Mouse (Mus musculus) MEL (cell line): Measurements from ENCODE around the gene Bnip2. TPM values are rescaled to one million over a fixed set of nuclear protein-coding genes. Genes with fewer than 3 reads are reported as not detected.
"Not testable (repeated sequence)": the region's sequence is repeated elsewhere in the genome, so short reads cannot be mapped to it uniquely, and the experiment has no call there.

Experiments used
- DNase-seq: peaks from one replicate; pipeline ENCODE4 v3.0.0; 2011; ENCODE audit warnings: low read depth, low spot score
- H3K27ac ChIP-seq: 2 replicates; pipeline ENCODE4 v1.5.1; 2012; ENCODE audit warnings: low read depth, mild to moderate bottlenecking, control low read depth, low read length, moderate library complexity; ENCODE audit not compliant: control insufficient read depth
- H3K27me3 ChIP-seq, 2 experiments: fragments of 150-350 bp in 1 of 2; sonication (generic) in 1 of 2; 2 replicates each; pipeline ENCODE4 v1.6.1; 2012; ENCODE audit warnings: low read length in 2 of 2, mild to moderate bottlenecking in 2 of 2, improper control_type of control experiment in 1 of 2, moderate library complexity in 1 of 2; ENCODE audit not compliant: insufficient read depth in 2 of 2, control insufficient read depth in 1 of 2
- H3K36me3 ChIP-seq, 2 experiments: 2 replicates each; pipeline ENCODE4 v1.6.1; 2012 to 2014; ENCODE audit warnings: low read length in 2 of 2, improper control_type of control experiment in 1 of 2, inconsistent platforms in 1 of 2, mild to moderate bottlenecking in 1 of 2; ENCODE audit not compliant: insufficient read depth in 2 of 2, control insufficient read depth in 1 of 2
- H3K4me1 ChIP-seq, 2 experiments: fragments of 150-350 bp in 1 of 2; sonication (generic) in 1 of 2; 2 replicates each; pipeline ENCODE4 v1.6.1; 2012; ENCODE audit warnings: low read length in 2 of 2, improper control_type of control experiment in 1 of 2, mild to moderate bottlenecking in 1 of 2; ENCODE audit not compliant: insufficient read depth in 2 of 2, control insufficient read depth in 1 of 2
- H3K4me3 ChIP-seq, 2 experiments: fragments of 150-350 bp in 1 of 2; sonication (generic) in 1 of 2; 2 replicates each; pipeline ENCODE4 v1.5.1; 2012; ENCODE audit warnings: low read depth in 2 of 2, low read length in 2 of 2, mild to moderate bottlenecking in 2 of 2, moderate library complexity in 2 of 2, control low read depth in 1 of 2, improper control_type of control experiment in 1 of 2; ENCODE audit not compliant: control insufficient read depth in 1 of 2, insufficient read depth in 1 of 2
- H3K79me2 ChIP-seq: 2 replicates; pipeline ENCODE4 v1.6.1; 2012; ENCODE audit warnings: mild to moderate bottlenecking, low read length, moderate library complexity; ENCODE audit not compliant: control insufficient read depth, poor library complexity, insufficient read depth
- H3K9ac ChIP-seq: 2 replicates; pipeline ENCODE4 v1.6.1; 2012; ENCODE audit warnings: low read depth, mild to moderate bottlenecking, control low read depth, low read length, moderate library complexity; ENCODE audit not compliant: control insufficient read depth, poor library complexity, severe bottlenecking
- H3K9me3 ChIP-seq: fragments of 150-350 bp; sonication (generic); replicated peaks from 2 replicates; pipeline ENCODE4 v1.6.1; 2012; ENCODE audit warnings: mild to moderate bottlenecking, low read length, improper control_type of control experiment, moderate library complexity; ENCODE audit not compliant: insufficient read depth
- E2F4 ChIP-seq: IDR thresholded peaks from 2 replicates; pipeline ENCODE4 v1.6.1; 2011; ENCODE audit warnings: low read depth, low read length, improper control_type of control experiment, borderline replicate concordance
- EP300 ChIP-seq, 2 experiments: IDR thresholded peaks; 2 replicates each; pipeline ENCODE4 v1.6.1; 2011; ENCODE audit warnings: improper control_type of control experiment in 2 of 2, low read length in 2 of 2, low read depth in 1 of 2, mild to moderate bottlenecking in 1 of 2
- ETS1 ChIP-seq: IDR thresholded peaks from 2 replicates; pipeline ENCODE4 v1.6.1; 2012; ENCODE audit warnings: low read depth, mild to moderate bottlenecking, inconsistent platforms, low read length, improper control_type of control experiment, moderate library complexity
- GATA1 ChIP-seq: IDR thresholded peaks from 2 replicates; pipeline ENCODE4 v1.6.1; 2011; ENCODE audit warnings: low read depth, low read length, improper control_type of control experiment
- HCFC1 ChIP-seq: IDR thresholded peaks from 2 replicates; pipeline ENCODE4 v1.6.1; 2012; ENCODE audit warnings: low read depth, mild to moderate bottlenecking, inconsistent platforms, low read length, improper control_type of control experiment, moderate library complexity
- MAFK ChIP-seq: IDR thresholded peaks from 2 replicates; pipeline ENCODE4 v1.6.1; 2011; ENCODE audit warnings: low read depth, mild to moderate bottlenecking, low read length, improper control_type of control experiment, borderline replicate concordance
- MAX ChIP-seq: IDR thresholded peaks from 2 replicates; pipeline ENCODE4 v1.6.1; 2011; ENCODE audit warnings: low read length, improper control_type of control experiment
- MYC ChIP-seq: IDR thresholded peaks from 2 replicates; pipeline ENCODE4 v1.6.1; 2011; ENCODE audit warnings: low read depth, mild to moderate bottlenecking, low read length, improper control_type of control experiment, moderate library complexity
- NELFE ChIP-seq: IDR thresholded peaks from 2 replicates; pipeline ENCODE4 v1.6.1; 2011; ENCODE audit warnings: low read depth, low read length, improper control_type of control experiment
- SMC3 ChIP-seq: IDR thresholded peaks from 2 replicates; pipeline ENCODE4 v1.6.1; 2011; ENCODE audit warnings: low read depth, low read length, improper control_type of control experiment
- TBP ChIP-seq: IDR thresholded peaks from 2 replicates; pipeline ENCODE4 v1.8.0; 2011; ENCODE audit warnings: low read depth, low read length, improper control_type of control experiment
- TCF12 ChIP-seq: IDR thresholded peaks from 2 replicates; pipeline ENCODE4 v1.6.1; 2014; ENCODE audit warnings: low read depth, mild to moderate bottlenecking, inconsistent platforms, low read length, improper control_type of control experiment, moderate library complexity
- ZC3H11A ChIP-seq: IDR thresholded peaks from 2 replicates; pipeline ENCODE4 v1.6.1; 2012; ENCODE audit warnings: low read depth, mild to moderate bottlenecking, inconsistent platforms, low read length, improper control_type of control experiment
- ZKSCAN1 ChIP-seq: IDR thresholded peaks from 2 replicates; pipeline ENCODE4 v1.6.1; 2012; ENCODE audit warnings: low read depth, mild to moderate bottlenecking, inconsistent platforms, low read length, improper control_type of control experiment, moderate library complexity
- ZNF384 ChIP-seq: IDR thresholded peaks from 2 replicates; pipeline ENCODE4 v1.6.1; 2012; ENCODE audit warnings: low read depth, mild to moderate bottlenecking, inconsistent platforms, low read length, improper control_type of control experiment
- polyA plus RNA-seq, 2 experiments: library from polyadenylated mRNA; stranded (reverse) in 1 of 2; unstranded in 1 of 2; fragments of >175 nt in 1 of 2; fragments of >200 nt in 1 of 2; gene quantifications; 2 replicates each; pipeline versions ENCODE4 v1.2.1 to v1.2.4; 2012; ENCODE audit warnings: low replicate concordance in 2 of 2, low read depth in 1 of 2; ENCODE audit not compliant: insufficient read length in 2 of 2, insufficient read depth in 1 of 2, missing spikeins in 1 of 2
- total RNA-seq: library from RNA; depleted of rRNA; stranded (reverse); fragments of 300-350 nt; gene quantifications from 2 replicates; pipeline ENCODE4 v1.2.3, GENCODE M21; 2012

Gene Bnip2
- total and polyA plus RNA-seq, 3 experiments = 49.7 to 57.2 TPM; not detected in 1

GRCm38 (mm10) chr9:70021610-70022009, 32.3 kb downstream of the Bnip2 start (continued):
- TF ChIP-seq ZC3H11A (no peak), GATA1 (0 out of 2 replicates have a peak, but pooled peaks have one; percentile 18), MAFK (no peak), EP300 (IDR thresholded peaks at IDR 0.05; ENCODE audit: low read depth in 1 of 2, low read length in 2 of 2) (peak in 1 of 2 experiments; percentile 43; a peak in 1 of 4 replicates)

DNA sequence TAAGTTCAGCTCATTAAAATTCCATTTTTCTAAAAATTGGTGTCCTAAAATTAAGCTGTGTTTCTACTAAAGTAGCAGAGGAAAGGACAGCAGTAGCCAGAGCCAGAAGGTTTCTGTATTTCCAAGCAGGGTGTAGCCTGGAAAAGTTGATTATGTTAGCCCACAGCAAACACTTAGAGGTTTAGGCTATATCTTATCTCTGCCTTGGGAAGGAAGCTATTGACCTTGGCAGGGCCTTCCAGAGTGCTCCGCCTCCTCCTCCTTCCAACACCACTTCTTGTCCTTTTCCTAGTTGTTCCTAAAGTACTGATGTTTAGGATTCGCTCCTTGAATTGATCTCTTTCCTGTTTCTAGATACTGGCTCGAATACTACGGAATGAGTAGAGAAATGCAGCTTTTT, 32.8 kb downstream of the Bnip2 start:
- Histone ChIP-seq H3K36me3 (peaks cover 6 to 20% of the 10 kb centered on the region in 2 experiments), H3K27me3 (no peaks in the 10 kb centered on the region), H3K27ac (no peak overlapping the region), H3K4me1 (peaks cover 6 to 10% of the 10 kb centered on the region in 2 experiments; a peak in 3 of 4 replicates), H3K79me2 (no peaks in the 10 kb centered on the region), H3K9ac (no peak overlapping the region), H3K9me3 (no peaks in the 10 kb centered on the region), H3K4me3 (no peak overlapping the region)
- DNase-seq = no peak
- TF ChIP-seq GATA1 (peak; percentile 47; the same call in 1 of the 2 replicates), ZKSCAN1 (no peak)

DNA sequence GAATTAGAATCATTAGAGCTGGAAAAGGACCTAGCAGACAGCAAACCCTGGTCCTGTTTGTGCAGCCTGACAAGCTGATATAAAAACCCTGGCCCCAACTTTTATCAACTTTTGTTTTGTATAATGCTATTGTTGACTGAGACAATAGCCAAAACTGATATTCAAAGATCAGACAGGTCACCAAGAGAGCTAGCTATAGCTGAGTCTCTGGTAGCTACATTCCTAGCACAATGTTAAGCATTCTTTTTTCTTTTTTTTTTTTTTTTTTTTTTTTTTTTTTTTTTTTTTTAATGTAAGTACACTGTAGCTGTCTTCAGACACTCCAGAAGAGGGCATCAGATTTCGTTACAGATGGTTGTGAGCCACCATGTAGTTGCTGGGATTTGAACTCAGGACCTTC, 34.3 kb downstream of the Bnip2 start:
- not testable (repeated sequence) for DNase-seq, H3K9ac ChIP-seq, H3K9me3 ChIP-seq, H3K4me3 ChIP-seq, H3K27me3 ChIP-seq, H3K79me2 ChIP-seq, H3K27ac ChIP-seq, H3K4me1 ChIP-seq
- H3K36me3 ChIP-seq = peaks cover 6 to 20% of the 10 kb centered on the region in 2 experiments
- TF ChIP-seq ZNF384 = 0 out of 2 replicates have a peak, but pooled peaks have one; percentile 41

- Histone ChIP-seq H3K4me1 (peaks cover 6 to 8% of the 10 kb centered on the region in 2 experiments; a peak in 3 of 4 replicates), H3K9me3 (no peaks in the 10 kb centered on the region)
- TF ChIP-seq TBP (no peak), NELFE (no peak), SMC3 (no peak), HCFC1 (no peak), TCF12 (no peak), MAX (no peak), MYC (no peak), EP300 (IDR thresholded peaks at IDR 0.05; ENCODE audit: low read depth in 1 of 2, low read length in 2 of 2) (no peak), E2F4 (no peak), ETS1 (no peak)
- TF ChIP-seq, all 39 proteins: peak for 0
- H3K36me3 ChIP-seq = peaks cover 5 to 20% of the 10 kb centered on the region in 2 experiments
- no peaks in the 10 kb centered on the region for H3K79me2 ChIP-seq
- H3K4me3 ChIP-seq = no peak overlapping the region
- H3K9ac ChIP-seq = no peak overlapping the region
- H3K27me3 ChIP-seq = no peaks in the 10 kb centered on the region
- no peak overlapping the region for H3K27ac ChIP-seq
- peak; percentile 49 for DNase-seq
These were observed 35.4 kb downstream of the Bnip2 start for GRCm38 (mm10) chr9:70024648-70025047.
